Mouse (Mus musculus): ENCODE data around the gene Dvl3. TPM values are rescaled to one million over a fixed set of nuclear protein-coding genes. Genes with fewer than 3 reads are reported as not detected.

Dvl3 gene
- polyA plus RNA-seq, 1 experiment from 2014 or later = 5.3 TPM

Other genes starting within 250 kb of the Dvl3 start
- 32.8 and 34.7 TPM in 2 replicates for gene Parl, start 214.6 kb upstream of the Dvl3 start, polyA plus RNA-seq (2015; fragmentation: Nextera tagmentation; extraction: Ambion mirVana)
- gene Cyp2ab1, start 191.6 kb upstream of the Dvl3 start, polyA plus RNA-seq (2015; fragmentation: Nextera tagmentation; extraction: Ambion mirVana) = not detected in 2 replicates
- gene Abcc5, start 90.6 kb upstream of the Dvl3 start, polyA plus RNA-seq (2015; fragmentation: Nextera tagmentation; extraction: Ambion mirVana) = 19.3 and 20.5 TPM in 2 replicates
- gene Eif2b5, start 18.2 kb upstream of the Dvl3 start, polyA plus RNA-seq (2015; fragmentation: Nextera tagmentation; extraction: Ambion mirVana) = 41.0 and 44.0 TPM in 2 replicates
- gene Ap2m1, start 18.5 kb downstream of the Dvl3 start, polyA plus RNA-seq (2015; fragmentation: Nextera tagmentation; extraction: Ambion mirVana) = 388 and 409 TPM in 2 replicates
- 24.6 and 25.8 TPM in 2 replicates for gene Abcf3, start 31.6 kb downstream of the Dvl3 start, polyA plus RNA-seq (2015; fragmentation: Nextera tagmentation; extraction: Ambion mirVana)
- 0.83 and 0.91 TPM in 2 replicates for gene Vwa5b2, start 72.5 kb downstream of the Dvl3 start, polyA plus RNA-seq (2015; fragmentation: Nextera tagmentation; extraction: Ambion mirVana)
- gene Eef1akmt4, start 94.6 kb downstream of the Dvl3 start, polyA plus RNA-seq (2015; fragmentation: Nextera tagmentation; extraction: Ambion mirVana) = 13.0 and 15.0 TPM in 2 replicates
- not detected in 2 replicates for gene Gm49333, start 94.6 kb downstream of the Dvl3 start, polyA plus RNA-seq (2015; fragmentation: Nextera tagmentation; extraction: Ambion mirVana)
- gene Alg3, start 94.8 kb downstream of the Dvl3 start, polyA plus RNA-seq (2015; fragmentation: Nextera tagmentation; extraction: Ambion mirVana) = 17.7 and 18.5 TPM in 2 replicates
- gene Camk2n2, start 104.3 kb downstream of the Dvl3 start, polyA plus RNA-seq (2015; fragmentation: Nextera tagmentation; extraction: Ambion mirVana) = 0.15 and 0.18 TPM in 2 replicates
- 0.09 and 0.15 TPM in 2 replicates for gene Ece2, start 112.8 kb downstream of the Dvl3 start, polyA plus RNA-seq (2015; fragmentation: Nextera tagmentation; extraction: Ambion mirVana)
- gene Psmd2, start 134.7 kb downstream of the Dvl3 start, polyA plus RNA-seq (2015; fragmentation: Nextera tagmentation; extraction: Ambion mirVana) = 159 and 170 TPM in 2 replicates
- 80.9 and 89.4 TPM in 2 replicates for gene Eif4g1, start 151.3 kb downstream of the Dvl3 start, polyA plus RNA-seq (2015; fragmentation: Nextera tagmentation; extraction: Ambion mirVana)
- 1.4 and 2.3 TPM in 2 replicates for gene Fam131a, start 176.3 kb downstream of the Dvl3 start, polyA plus RNA-seq (2015; fragmentation: Nextera tagmentation; extraction: Ambion mirVana)
- 27.7 and 31.6 TPM in 2 replicates for gene Polr2h, start 200.7 kb downstream of the Dvl3 start, polyA plus RNA-seq (2015; fragmentation: Nextera tagmentation; extraction: Ambion mirVana)
- 9.7 and 11.5 TPM in 2 replicates for gene Clcn2, start 200.8 kb downstream of the Dvl3 start, polyA plus RNA-seq (2015; fragmentation: Nextera tagmentation; extraction: Ambion mirVana)
- 0.32 and 0.39 TPM in 2 replicates for gene Chrd, start 216.1 kb downstream of the Dvl3 start, polyA plus RNA-seq (2015; fragmentation: Nextera tagmentation; extraction: Ambion mirVana)
- 5.1 and 6.1 TPM in 2 replicates for gene Thpo, start 217.5 kb downstream of the Dvl3 start, polyA plus RNA-seq (2015; fragmentation: Nextera tagmentation; extraction: Ambion mirVana)